Mouse (Mus musculus) forebrain, embryonic 11.5 days (tissue): Measurements from ENCODE around the gene Fam243. TPM values are rescaled to one million over a fixed set of nuclear protein-coding genes. Genes with fewer than 3 reads are reported as not detected.

Source experiments
- ATAC-seq: fragments of 200-750 bp; cut with Nextera tagmentation; replicated peaks from 2 replicates; pipeline ENCODE4 v1.8.0; 2017; ENCODE audit warnings: moderate TSS enrichment; ENCODE audit not compliant: low FRiP score
- DNase-seq: peaks from one replicate; pipeline ENCODE4 v3.0.0-alpha.2; 2017; ENCODE audit warnings: low spot score
- H3K27ac ChIP-seq: fragments of 300-500 bp; sonication (generic); 2 replicates; pipeline ENCODE4 v1.5.1; 2014; ENCODE audit warnings: low read depth, low read length
- H3K27me3 ChIP-seq: fragments of 300-500 bp; sonication (generic); 2 replicates; pipeline ENCODE4 v1.6.1; 2014; ENCODE audit warnings: mild to moderate bottlenecking, low read length, mixed read lengths; ENCODE audit not compliant: control insufficient read depth, insufficient read depth
- H3K36me3 ChIP-seq: fragments of 300-500 bp; sonication (generic); 2 replicates; pipeline ENCODE4 v1.6.1; 2014; ENCODE audit warnings: mild to moderate bottlenecking, low read length, moderate library complexity, mixed read lengths; ENCODE audit not compliant: control insufficient read depth, insufficient read depth
- H3K4me1 ChIP-seq: fragments of 300-500 bp; sonication (generic); replicated peaks from 2 replicates; pipeline ENCODE4 v1.6.1; 2014; ENCODE audit warnings: low read length, mixed read lengths; ENCODE audit not compliant: control insufficient read depth, insufficient read depth
- H3K4me2 ChIP-seq: fragments of 300-500 bp; sonication (generic); 2 replicates; pipeline ENCODE4 v1.6.1; 2014; ENCODE audit warnings: low read depth, mild to moderate bottlenecking, low read length, moderate library complexity, mixed read lengths; ENCODE audit not compliant: severe bottlenecking
- H3K4me3 ChIP-seq: fragments of 300-500 bp; sonication (generic); 2 replicates; pipeline ENCODE4 v1.5.1; 2014; ENCODE audit warnings: low read depth, low read length
- H3K9ac ChIP-seq: fragments of 300-500 bp; sonication (generic); 2 replicates; pipeline ENCODE4 v1.6.1; 2014; ENCODE audit warnings: low read length
- H3K9me3 ChIP-seq: fragments of 300-500 bp; sonication (generic); 2 replicates; pipeline ENCODE4 v1.6.1; 2016; ENCODE audit warnings: low read length, mixed read lengths; ENCODE audit not compliant: control insufficient read depth
- WGBS: fragments of 180-500 bp; shearing (Covaris S2); extraction: QIAGEN DNeasy Blood & Tissue Kit; methylation state at CpG from one replicate; pipeline ENCODE4 v1.1.7; 2014; 5-methylcytosine and 5-hydroxymethylcytosine counted together
- polyA plus RNA-seq: library from polyadenylated mRNA; unstranded; fragments of >200 nt; fragmentation: Nextera tagmentation; extraction: Ambion mirVana; gene quantifications from 2 replicates; pipeline ENCODE4 v1.2.1, GENCODE M21; 2014

The Fam243 gene
- polyA plus RNA-seq, 1 experiment from 2014 or later: not detected

GRCm38 (mm10) chr16:92295328-92295727 lies 25.9 kb downstream of the Fam243 start:
- H3K4me2 ChIP-seq: no peak overlapping the region
- no peak for DNase-seq
- no peak for ATAC-seq
- no peaks in the 10 kb centered on the region for H3K36me3 ChIP-seq
- H3K27ac ChIP-seq: no peak overlapping the region
- 78% methylated on average over 2 of the region's 2 CpGs for WGBS
- no peaks in the 10 kb centered on the region for H3K27me3 ChIP-seq
- no peak overlapping the region for H3K4me3 ChIP-seq
- peaks cover 3% of the 10 kb centered on the region; the same call in 1 of the 2 replicates for H3K4me1 ChIP-seq
- H3K9me3 ChIP-seq: no peaks in the 10 kb centered on the region
- no peak overlapping the region for H3K9ac ChIP-seq

GRCm38 (mm10) chr16:92294267-92294970 lies 26.8 kb downstream of the Fam243 start:
- WGBS: 43% methylated on average over 12 of the region's 12 CpGs
- Histone ChIP-seq H3K36me3 (no peaks in the 10 kb centered on the region), H3K4me1 (peaks cover 3% of the 10 kb centered on the region; the same call in 1 of the 2 replicates), H3K27ac (no peak overlapping the region), H3K27me3 (no peaks in the 10 kb centered on the region), H3K9ac (no peak overlapping the region), H3K9me3 (no peaks in the 10 kb centered on the region), H3K4me3 (no peak overlapping the region), H3K4me2 (no peak overlapping the region)
- DNase-seq: no peak
- ATAC-seq: no peak

GRCm38 (mm10) chr16:92292101-92292500 lies 29.1 kb downstream of the Fam243 start, which contains the start of gene Kcne2:
Gene Kcne2 (plus strand): TSS chr16:92292389.
- ATAC-seq: no peak
- Histone ChIP-seq H3K4me1 (peaks cover 3% of the 10 kb centered on the region; the same call in 1 of the 2 replicates), H3K9me3 (no peaks in the 10 kb centered on the region), H3K27ac (no peak within 1 kb of the TSS), H3K36me3 (no peaks in the 10 kb centered on the region), H3K4me3 (no peak within 1 kb of the TSS), H3K4me2 (no peak within 1 kb of the TSS), H3K9ac (no peak within 1 kb of the TSS), H3K27me3 (no peaks in the 10 kb centered on the region)
- no peak for DNase-seq
- 79% methylated on average over 10 of the region's 10 CpGs for whole genome bisulfite sequencing

- H3K9ac ChIP-seq: no peak overlapping the region
- H3K9me3 ChIP-seq: no peaks in the 10 kb centered on the region
- no peaks in the 10 kb centered on the region for H3K27me3 ChIP-seq
- DNase-seq: no peak
- peaks cover 3% of the 10 kb centered on the region; the same call in 1 of the 2 replicates for H3K4me1 ChIP-seq
- no peak overlapping the region for H3K4me2 ChIP-seq
- no peak; the same call in 1 of the 2 replicates for ATAC-seq
- H3K27ac ChIP-seq: no peak overlapping the region
- H3K36me3 ChIP-seq: no peaks in the 10 kb centered on the region
- H3K4me3 ChIP-seq: no peak overlapping the region
These were observed 31.2 kb downstream of the Fam243 start for GRCm38 (mm10) chr16:92290045-92290444.

GRCm38 (mm10) chr16:92288778-92289177 lies 32.5 kb downstream of the Fam243 start:
- no peak for DNase-seq
- Histone ChIP-seq H3K9me3 (no peaks in the 10 kb centered on the region), H3K36me3 (no peaks in the 10 kb centered on the region), H3K4me1 (no peaks in the 10 kb centered on the region), H3K9ac (no peak overlapping the region), H3K27ac (no peak overlapping the region), H3K4me3 (no peak overlapping the region), H3K27me3 (no peaks in the 10 kb centered on the region), H3K4me2 (no peak overlapping the region)
- 92% methylated on average over 9 of the region's 9 CpGs for WGBS
- ATAC-seq: no peak

- Histone ChIP-seq H3K27me3 (no peaks in the 10 kb centered on the region), H3K9me3 (no peaks in the 10 kb centered on the region), H3K36me3 (no peaks in the 10 kb centered on the region), H3K4me2 (no peak overlapping the region), H3K4me1 (no peaks in the 10 kb centered on the region), H3K9ac (no peak overlapping the region), H3K4me3 (no peak overlapping the region), H3K27ac (no peak overlapping the region)
- DNase-seq (peak; percentile 91), ATAC-seq (no peak)
- WGBS: 13% methylated on average over 7 of the region's 7 CpGs
These were observed 34.6 kb downstream of the Fam243 start for GRCm38 (mm10) chr16:92286609-92287008.

DNA sequence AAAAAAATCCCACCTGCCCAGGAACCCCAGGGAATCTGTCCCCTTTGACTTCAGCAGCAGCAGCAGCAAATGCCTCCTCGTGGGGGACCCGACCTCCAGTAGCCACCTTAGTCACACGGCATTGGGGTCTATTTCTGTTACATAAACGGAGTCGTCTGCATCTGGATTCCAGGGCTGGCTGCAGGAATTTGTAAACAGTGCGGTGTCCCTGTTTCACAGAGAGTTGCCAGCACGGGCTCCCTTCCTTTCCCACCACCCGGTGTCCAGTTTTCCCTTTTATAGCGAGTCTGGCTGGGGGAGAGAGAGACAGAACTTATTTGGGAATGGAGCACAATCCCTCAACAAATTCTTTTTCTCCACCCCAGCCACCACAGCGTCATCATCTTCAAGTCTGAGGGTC lies 36.2 kb downstream of the Fam243 start:
- H3K27ac ChIP-seq: no peak overlapping the region
- 69% methylated on average over 10 of the region's 10 CpGs for WGBS
- no peak for ATAC-seq

DNA sequence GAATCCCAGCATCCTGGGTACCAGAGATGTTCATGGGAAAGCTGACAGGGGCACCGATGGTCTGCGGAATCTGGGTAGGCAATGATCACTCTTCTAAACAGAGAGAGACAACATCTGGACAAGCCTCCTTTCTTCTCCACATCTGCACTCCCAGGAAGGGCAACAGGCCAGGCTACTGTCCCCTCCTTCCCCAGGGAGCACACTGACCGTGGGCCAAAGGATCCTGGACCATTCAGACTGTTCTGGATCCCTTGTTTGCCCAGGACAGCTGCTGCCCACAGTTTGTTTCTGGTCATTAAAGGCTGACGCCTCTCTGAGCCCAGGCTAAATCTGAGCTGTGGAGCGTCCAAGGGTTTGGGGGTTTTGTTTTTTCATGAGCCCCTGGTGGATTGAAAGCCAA lies 38.6 kb downstream of the Fam243 start:
- 76% methylated on average over 5 of the region's 5 CpGs for WGBS
- no peak overlapping the region for H3K27ac ChIP-seq
- H3K4me3 ChIP-seq: no peak overlapping the region
- H3K9me3 ChIP-seq: no peaks in the 10 kb centered on the region
- no peak overlapping the region for H3K4me2 ChIP-seq
- no peaks in the 10 kb centered on the region for H3K4me1 ChIP-seq
- H3K9ac ChIP-seq: no peak overlapping the region
- ATAC-seq (no peak), DNase-seq (no peak)
- no peaks in the 10 kb centered on the region for H3K27me3 ChIP-seq
- no peaks in the 10 kb centered on the region for H3K36me3 ChIP-seq

More for the DNA sequence above, 36.2 kb downstream of the Fam243 start:
- no peak for DNase-seq
- Histone ChIP-seq H3K4me3 (no peak overlapping the region), H3K36me3 (no peaks in the 10 kb centered on the region), H3K9me3 (no peaks in the 10 kb centered on the region), H3K27me3 (no peaks in the 10 kb centered on the region), H3K4me2 (no peak overlapping the region), H3K4me1 (no peaks in the 10 kb centered on the region), H3K9ac (no peak overlapping the region)

GRCm38 (mm10) chr16:92275526-92275925 lies 45.7 kb downstream of the Fam243 start:
- no peaks in the 10 kb centered on the region for H3K36me3 ChIP-seq
- H3K4me1 ChIP-seq: no peaks in the 10 kb centered on the region
- H3K27me3 ChIP-seq: no peaks in the 10 kb centered on the region
- DNase-seq (no peak), ATAC-seq (no peak)
- no peak overlapping the region for H3K27ac ChIP-seq
- no peak overlapping the region for H3K4me2 ChIP-seq
- 89% methylated on average over 4 of the region's 4 CpGs for whole genome bisulfite sequencing
- H3K9me3 ChIP-seq: no peaks in the 10 kb centered on the region
- H3K9ac ChIP-seq: no peak overlapping the region
- no peak overlapping the region for H3K4me3 ChIP-seq
